Mouse (Mus musculus): ENCODE measurements at regions not wholly inside any gene's neighbourhood (a gene's known extent, or its start where the extent isn't known, plus 50 kb on each side); places are given as distances from the start of the nearest gene placed in this dataset.

DNA sequence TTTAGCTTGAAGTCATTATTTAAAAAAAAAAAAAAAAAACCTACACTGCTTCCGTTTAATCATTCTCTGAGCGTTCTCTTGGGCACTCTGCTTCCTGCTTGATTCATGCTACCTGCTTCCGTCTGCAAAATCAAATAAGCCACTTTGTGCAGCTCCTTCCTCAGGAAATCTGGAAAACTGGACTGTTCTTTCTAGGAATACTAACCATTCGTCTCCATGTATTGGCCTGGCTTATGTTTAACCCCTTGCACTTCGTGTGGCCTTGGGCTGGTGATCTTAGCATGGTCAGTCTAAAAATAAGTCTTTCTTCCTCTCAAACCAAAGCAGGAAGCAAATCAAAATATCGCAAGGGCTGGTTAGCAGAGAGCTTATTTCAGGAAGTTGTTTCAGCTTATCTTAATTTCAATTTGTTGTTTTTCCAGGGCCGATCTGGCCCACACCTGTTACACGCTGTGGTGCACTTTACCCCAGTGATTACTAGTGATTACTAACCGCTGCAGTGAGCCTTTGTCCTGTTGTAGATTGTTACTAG lies 68.5 kb upstream of the Lcorl start:
- H3K27ac ChIP-seq = peak overlapping the region; percentile 55
- no peaks in the 10 kb centered on the region for H3K27me3 ChIP-seq (ENCODE audit: insufficient read depth, low read length)
- H3K4me2 ChIP-seq (ENCODE audit: low read length) = peak overlapping the region; percentile 35
- ATAC-seq (replicated peaks; ENCODE audit: low FRiP score, low read depth) (peak; percentile 61; the same call in 1 of the 2 replicates), DNase-seq (ENCODE audit: low spot score) (peak; percentile 49)
- no peak for TF ChIP-seq CTCF (IDR thresholded peaks at IDR 0.05; ENCODE audit: low read depth)
- H3K4me3 ChIP-seq (replicated peaks; ENCODE audit: low read depth, low read length) = no peak overlapping the region
- no peaks in the 10 kb centered on the region for H3K9me3 ChIP-seq (replicated peaks; ENCODE audit: low read length)
- no peak overlapping the region for H3K9ac ChIP-seq (ENCODE audit: low read depth, low read length)
- no peaks in the 10 kb centered on the region for H3K36me3 ChIP-seq (ENCODE audit: insufficient read depth, low read length)
- WGBS = 27% methylated on average over 9 of the region's 9 CpGs
- H3K4me1 ChIP-seq (replicated peaks; ENCODE audit: insufficient read depth, low read length) = no peaks in the 10 kb centered on the region

DNA sequence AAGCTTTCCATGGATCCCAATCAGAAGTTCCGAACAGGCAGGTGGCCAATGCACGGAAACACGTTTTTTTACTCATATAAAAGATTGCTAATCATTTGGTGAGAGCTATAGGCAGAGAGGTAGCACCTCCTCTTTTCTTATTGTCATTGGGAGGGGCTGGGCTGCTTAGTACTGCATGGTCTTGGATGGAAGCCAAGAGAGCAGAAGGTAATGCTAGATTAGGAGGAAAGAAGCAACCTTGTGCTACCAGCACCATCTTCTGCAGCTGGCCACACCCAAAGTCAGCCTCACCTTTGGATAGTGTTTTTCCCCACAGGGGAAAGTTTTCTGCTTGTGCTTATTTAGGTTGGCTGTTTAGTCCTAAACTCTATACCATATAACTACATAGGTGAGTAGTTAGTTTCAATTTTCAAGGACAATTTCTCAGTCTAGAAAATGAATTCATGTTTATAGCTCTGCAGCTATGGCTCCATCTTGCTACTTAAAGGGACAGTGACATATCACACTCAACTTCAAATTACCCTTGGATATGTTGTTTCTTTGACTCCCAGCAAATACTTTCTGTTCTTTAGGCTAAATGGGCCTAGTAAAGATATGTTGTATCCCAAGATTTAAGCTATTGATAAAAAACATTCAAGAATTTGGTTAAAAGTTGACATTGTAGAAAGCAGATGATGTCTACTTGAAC lies 66.6 kb upstream of the Lcorl start:
- Histone ChIP-seq H3K4me3 (replicated peaks; ENCODE audit: low read depth, low read length) (no peak overlapping the region), H3K4me2 (ENCODE audit: low read length) (no peak overlapping the region), H3K9ac (ENCODE audit: low read depth, low read length) (no peak overlapping the region), H3K27ac (no peak overlapping the region), H3K27me3 (ENCODE audit: insufficient read depth, low read length) (no peaks in the 10 kb centered on the region), H3K36me3 (ENCODE audit: insufficient read depth, low read length) (no peaks in the 10 kb centered on the region), H3K9me3 (replicated peaks; ENCODE audit: low read length) (no peaks in the 10 kb centered on the region), H3K4me1 (replicated peaks; ENCODE audit: insufficient read depth, low read length) (no peaks in the 10 kb centered on the region)
- DNase-seq (ENCODE audit: low spot score) = no peak
- TF ChIP-seq CTCF (IDR thresholded peaks at IDR 0.05; ENCODE audit: low read depth) = no peak
- ATAC-seq (replicated peaks; ENCODE audit: low FRiP score, low read depth) = no peak
- WGBS = 86% methylated on average over 3 of the region's 3 CpGs
